Mouse (Mus musculus) forebrain, embryonic 12.5 days (tissue): Measurements from ENCODE around the gene Smim26. TPM values are rescaled to one million over a fixed set of nuclear protein-coding genes. Genes with fewer than 3 reads are reported as not detected.
A peak's percentile ranks its signal among the peaks of the same experiment; 100 is the strongest.
"Not testable (repeated sequence)": the region's sequence is repeated elsewhere in the genome, so short reads cannot be mapped to it uniquely, and the experiment has no call there.

Experiments
- ATAC-seq: fragments of 200-750 bp; cut with Nextera tagmentation; 2 replicates; pipeline ENCODE4 v1.8.0; 2017; ENCODE audit warnings: moderate TSS enrichment; ENCODE audit not compliant: low FRiP score
- H3K27ac ChIP-seq: fragments of 300-500 bp; sonication (generic); 2 replicates; pipeline ENCODE4 v1.5.1; 2016; ENCODE audit warnings: mild to moderate bottlenecking
- H3K27me3 ChIP-seq: fragments of 300-500 bp; sonication (generic); 2 replicates; pipeline ENCODE4 v1.6.1; 2016; ENCODE audit warnings: mild to moderate bottlenecking
- H3K36me3 ChIP-seq: fragments of 300-500 bp; sonication (generic); replicated peaks from 2 replicates; pipeline ENCODE4 v1.6.1; 2016; ENCODE audit warnings: mild to moderate bottlenecking
- H3K4me1 ChIP-seq: fragments of 300-500 bp; sonication (generic); 2 replicates; pipeline ENCODE4 v1.6.1; 2016
- H3K4me2 ChIP-seq: fragments of 300-500 bp; sonication (generic); 2 replicates; pipeline ENCODE4 v1.6.1; 2016; ENCODE audit warnings: mild to moderate bottlenecking, moderate library complexity
- H3K4me3 ChIP-seq: fragments of 300-500 bp; sonication (generic); replicated peaks from 2 replicates; pipeline ENCODE4 v1.5.1; 2016; ENCODE audit warnings: mild to moderate bottlenecking
- H3K9ac ChIP-seq: fragments of 300-500 bp; sonication (generic); 2 replicates; pipeline ENCODE4 v1.6.1; 2016; ENCODE audit warnings: mild to moderate bottlenecking
- H3K9me3 ChIP-seq: fragments of 300-500 bp; sonication (generic); 2 replicates; pipeline ENCODE4 v1.6.1; 2016
- WGBS: fragments of 180-500 bp; shearing (Covaris S2); methylation state at CpG from one replicate; pipeline ENCODE4 v1.1.7; 2016; 5-methylcytosine and 5-hydroxymethylcytosine counted together
- polyA plus RNA-seq: library from polyadenylated mRNA; unstranded; fragments of >200 nt; fragmentation: Nextera tagmentation; extraction: Ambion mirVana; gene quantifications from 2 replicates; pipeline ENCODE4 v1.2.1, GENCODE M21; 2016

Gene Smim26
- 47.5 and 49.8 TPM in 2 replicates for polyA plus RNA-seq

- Histone ChIP-seq H3K9me3 (no peaks in the 10 kb centered on the region), H3K4me1 (peaks cover 9% of the 10 kb centered on the region), H3K27ac (no peak within 1 kb of the TSS), H3K9ac (peak within 1 kb of the TSS; percentile 60), H3K27me3 (no peaks in the 10 kb centered on the region), H3K36me3 (peaks cover 16% of the 10 kb centered on the region), H3K4me3 (peak within 1 kb of the TSS; percentile 62), H3K4me2 (peak within 1 kb of the TSS; percentile 61)
- ATAC-seq, result peak; percentile 96
- 3% methylated on average over 31 of the region's 31 CpGs for WGBS
These were observed at the start of gene Smim26 for GRCm38 (mm10) chr2:144593951-144594651. Smim26 (plus strand) TSS chr2:144594054.

GRCm38 (mm10) chr2:144544630-144545029, 49.2 kb upstream of the Smim26 start:
- Histone ChIP-seq H3K36me3 (peaks cover 72% of the 10 kb centered on the region), H3K9ac (no peak overlapping the region), H3K4me2 (no peak overlapping the region), H3K4me3 (no peak overlapping the region), H3K9me3 (no peaks in the 10 kb centered on the region), H3K27ac (no peak overlapping the region), H3K4me1 (no peaks in the 10 kb centered on the region; the same call in 1 of the 2 replicates), H3K27me3 (no peaks in the 10 kb centered on the region)
- no peak for ATAC-seq
- WGBS, result 92% methylated on average over 6 of the region's 6 CpGs

- no peaks in the 10 kb centered on the region for H3K27me3 ChIP-seq
- no peak overlapping the region for H3K4me2 ChIP-seq
- no peak for ATAC-seq
- H3K9ac ChIP-seq, result no peak overlapping the region
- WGBS, result 90% methylated on average over 2 of the region's 2 CpGs
- no peak overlapping the region for H3K27ac ChIP-seq
- peaks cover 68% of the 10 kb centered on the region for H3K36me3 ChIP-seq
- H3K4me1 ChIP-seq, result peaks cover 3% of the 10 kb centered on the region
- H3K4me3 ChIP-seq, result no peak overlapping the region
- no peaks in the 10 kb centered on the region for H3K9me3 ChIP-seq
These were observed 48.8 kb upstream of the Smim26 start for GRCm38 (mm10) chr2:144545061-144545460.

GRCm38 (mm10) chr2:144545481-144545880, 48.4 kb upstream of the Smim26 start:
- no peak for ATAC-seq
- Histone ChIP-seq H3K36me3 (peaks cover 65% of the 10 kb centered on the region), H3K27ac (no peak overlapping the region), H3K4me1 (peaks cover 4% of the 10 kb centered on the region), H3K4me3 (no peak overlapping the region), H3K4me2 (no peak overlapping the region), H3K27me3 (no peaks in the 10 kb centered on the region), H3K9me3 (no peaks in the 10 kb centered on the region), H3K9ac (no peak overlapping the region)
- WGBS, result 65% methylated on average over 1 of the region's 1 CpGs

GRCm38 (mm10) chr2:144547559-144547958, 46.3 kb upstream of the Smim26 start:
- no peak overlapping the region for H3K9ac ChIP-seq
- peaks cover 53% of the 10 kb centered on the region for H3K36me3 ChIP-seq
- H3K27me3 ChIP-seq, result no peaks in the 10 kb centered on the region
- ATAC-seq, result no peak
- peaks cover 4% of the 10 kb centered on the region for H3K4me1 ChIP-seq
- H3K9me3 ChIP-seq, result no peaks in the 10 kb centered on the region
- H3K4me3 ChIP-seq, result no peak overlapping the region
- 71% methylated on average over 4 of the region's 4 CpGs for WGBS
- H3K27ac ChIP-seq, result no peak overlapping the region
- H3K4me2 ChIP-seq, result no peak overlapping the region

GRCm38 (mm10) chr2:144550529-144550928, 43.3 kb upstream of the Smim26 start, which contains the start of gene Rbbp9:
Rbbp9 (minus strand) TSS chr2:144550869.
- H3K4me1 ChIP-seq, result peaks cover 10% of the 10 kb centered on the region
- no peaks in the 10 kb centered on the region for H3K27me3 ChIP-seq
- no peaks in the 10 kb centered on the region for H3K9me3 ChIP-seq
- H3K9ac ChIP-seq, result peak within 1 kb of the TSS; percentile 81
- H3K4me2 ChIP-seq, result peak within 1 kb of the TSS; percentile 56
- peak within 1 kb of the TSS; percentile 69 for H3K4me3 ChIP-seq
- peaks cover 28% of the 10 kb centered on the region for H3K36me3 ChIP-seq
- under 1% methylated on average over 17 of the region's 17 CpGs for WGBS
- H3K27ac ChIP-seq, result peak within 1 kb of the TSS; percentile 83
- peak; percentile 98 for ATAC-seq

- no peak overlapping the region for H3K9ac ChIP-seq
- H3K4me3 ChIP-seq, result no peak overlapping the region
- no peak for ATAC-seq
- H3K36me3 ChIP-seq, result no peaks in the 10 kb centered on the region
- no peaks in the 10 kb centered on the region for H3K9me3 ChIP-seq
- no peaks in the 10 kb centered on the region for H3K27me3 ChIP-seq
- H3K4me2 ChIP-seq, result no peak overlapping the region
- H3K4me1 ChIP-seq, result peaks cover 16% of the 10 kb centered on the region
- no peak overlapping the region for H3K27ac ChIP-seq
- 99% methylated on average over 3 of the region's 3 CpGs for WGBS
These were observed 39.9 kb upstream of the Smim26 start for GRCm38 (mm10) chr2:144553905-144554304.

- peak; percentile 8; the same call in 1 of the 2 replicates for ATAC-seq
- H3K4me1 ChIP-seq, result peaks cover 12% of the 10 kb centered on the region
- peaks cover 10% of the 10 kb centered on the region for H3K36me3 ChIP-seq
- no peaks in the 10 kb centered on the region for H3K9me3 ChIP-seq
- H3K4me2 ChIP-seq, result peak overlapping the region; percentile 65
- no peaks in the 10 kb centered on the region for H3K27me3 ChIP-seq
- peak overlapping the region; percentile 63 for H3K9ac ChIP-seq
- peak overlapping the region; percentile 90 for H3K27ac ChIP-seq
- peak overlapping the region; percentile 79 for H3K4me3 ChIP-seq
- WGBS, result 3% methylated on average over 14 of the region's 14 CpGs
These were observed 38.5 kb upstream of the Smim26 start for GRCm38 (mm10) chr2:144555286-144555819.

GRCm38 (mm10) chr2:144555820-144556552, 37.9 kb upstream of the Smim26 start, which contains the start of gene Sec23b:
Sec23b (plus strand) TSS chr2:144556229.
- Histone ChIP-seq H3K4me2 (peak within 1 kb of the TSS; percentile 65), H3K36me3 (peaks cover 10% of the 10 kb centered on the region), H3K27ac (peak within 1 kb of the TSS; percentile 90), H3K4me1 (peaks cover 12% of the 10 kb centered on the region), H3K9ac (peak within 1 kb of the TSS; percentile 63), H3K27me3 (no peaks in the 10 kb centered on the region), H3K9me3 (no peaks in the 10 kb centered on the region), H3K4me3 (peak within 1 kb of the TSS; percentile 79)
- WGBS, result under 1% methylated on average over 44 of the region's 44 CpGs
- peak; percentile 98 for ATAC-seq

- Histone ChIP-seq H3K9ac (no peak overlapping the region), H3K27ac (no peak overlapping the region), H3K4me1 (peaks cover 2% of the 10 kb centered on the region), H3K4me2 (no peak overlapping the region), H3K36me3 (peaks cover 63% of the 10 kb centered on the region), H3K4me3 (no peak overlapping the region), H3K9me3 (0 out of 2 replicates have a peak, but pooled peaks cover 3% of the 10 kb centered on the region), H3K27me3 (no peaks in the 10 kb centered on the region)
- ATAC-seq, result no peak
- WGBS, result 83% methylated on average over 4 of the region's 4 CpGs
These were observed 5.1 kb upstream of the Smim26 start for GRCm38 (mm10) chr2:144588723-144589122.

- H3K27me3 ChIP-seq, H3K27ac ChIP-seq, H3K4me1 ChIP-seq, H3K9ac ChIP-seq, H3K9me3 ChIP-seq, ATAC-seq, H3K4me2 ChIP-seq, H3K4me3 ChIP-seq: not testable (repeated sequence)
- H3K36me3 ChIP-seq, result peaks cover 27% of the 10 kb centered on the region
- 66% methylated on average over 8 of the region's 8 CpGs for WGBS
These were observed 818 bp upstream of the Smim26 start for GRCm38 (mm10) chr2:144593036-144593435.

GRCm38 (mm10) chr2:144598006-144598405, 4.2 kb downstream of the Smim26 start:
- Histone ChIP-seq H3K9ac (no peak overlapping the region), H3K27me3 (no peaks in the 10 kb centered on the region), H3K36me3 (0 out of 2 replicates have a peak, but pooled peaks cover 3% of the 10 kb centered on the region), H3K4me1 (peaks cover 9% of the 10 kb centered on the region), H3K4me2 (no peak overlapping the region), H3K27ac (no peak overlapping the region), H3K9me3 (no peaks in the 10 kb centered on the region), H3K4me3 (no peak overlapping the region)
- ATAC-seq, result no peak
- 76% methylated on average over 2 of the region's 2 CpGs for WGBS
